Mouse (Mus musculus) bone marrow macrophage, adult 2 months (primary cell): ENCODE data around the gene Colgalt2.

Experiments
- CTCF ChIP-seq: IDR thresholded peaks from 2 replicates; pipeline ENCODE4 v1.5.1; 2012; ENCODE audit warnings: low read depth, mild to moderate bottlenecking, low read length, moderate library complexity
- POLR2A ChIP-seq: IDR thresholded peaks from 2 replicates; pipeline ENCODE4 v1.6.1; 2012; ENCODE audit warnings: mild to moderate bottlenecking, low read depth, low read length, borderline replicate concordance

- no peak for TF ChIP-seq CTCF
- TF ChIP-seq POLR2A, result no peak
Observed at GRCm38 (mm10) chr1:152550973-152551372, 151.3 kb downstream of the Colgalt2 start.
